Mouse (Mus musculus): Measurements from ENCODE around the gene Ubl4a. TPM values are rescaled to one million over a fixed set of nuclear protein-coding genes. Genes with fewer than 3 reads are reported as not detected.

Gene Ubl4a
- 31.9 and 46.3 TPM in 2 replicates for polyA plus RNA-seq (2012; rRNA removed)

DNA sequence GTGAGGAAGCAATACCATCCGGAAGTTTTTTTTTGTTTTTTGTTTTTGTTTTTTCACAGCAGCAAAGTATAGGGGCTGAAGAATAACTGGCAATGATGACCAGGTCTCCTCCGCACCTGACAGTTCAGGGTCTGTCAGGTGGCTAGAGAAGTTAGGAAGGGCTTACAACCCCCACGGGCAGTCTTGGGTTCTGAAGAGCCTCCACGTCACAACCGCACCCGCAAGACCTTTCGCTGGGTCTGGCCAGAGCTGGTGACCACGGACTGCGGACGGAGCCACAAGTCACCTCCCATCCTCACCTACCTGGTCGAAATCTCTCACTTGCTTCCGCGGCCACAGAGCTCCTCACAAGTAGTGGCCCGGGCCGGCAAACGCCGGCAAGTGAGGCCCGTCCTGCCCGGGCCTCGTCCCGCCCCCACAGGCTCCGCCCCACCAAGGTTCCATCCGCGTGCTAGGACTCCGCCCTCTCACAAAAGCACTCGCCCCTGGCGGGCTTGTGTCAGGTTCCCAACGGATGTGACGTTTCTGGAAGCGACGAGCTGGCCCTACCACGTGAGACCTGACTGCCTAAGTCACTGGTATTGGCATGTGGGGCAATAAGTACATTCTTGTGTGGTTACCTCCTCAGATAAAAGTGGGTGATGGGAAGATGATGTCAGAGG is at the start of gene Ubl4a, which contains the start of gene Slc10a3:
Gene Ubl4a, minus strand, starts transcription at position 331 of the 662 bp plus-strand sequence.
Gene Slc10a3, minus strand, starts transcription at position 462 of the 662 bp plus-strand sequence.

DNA sequence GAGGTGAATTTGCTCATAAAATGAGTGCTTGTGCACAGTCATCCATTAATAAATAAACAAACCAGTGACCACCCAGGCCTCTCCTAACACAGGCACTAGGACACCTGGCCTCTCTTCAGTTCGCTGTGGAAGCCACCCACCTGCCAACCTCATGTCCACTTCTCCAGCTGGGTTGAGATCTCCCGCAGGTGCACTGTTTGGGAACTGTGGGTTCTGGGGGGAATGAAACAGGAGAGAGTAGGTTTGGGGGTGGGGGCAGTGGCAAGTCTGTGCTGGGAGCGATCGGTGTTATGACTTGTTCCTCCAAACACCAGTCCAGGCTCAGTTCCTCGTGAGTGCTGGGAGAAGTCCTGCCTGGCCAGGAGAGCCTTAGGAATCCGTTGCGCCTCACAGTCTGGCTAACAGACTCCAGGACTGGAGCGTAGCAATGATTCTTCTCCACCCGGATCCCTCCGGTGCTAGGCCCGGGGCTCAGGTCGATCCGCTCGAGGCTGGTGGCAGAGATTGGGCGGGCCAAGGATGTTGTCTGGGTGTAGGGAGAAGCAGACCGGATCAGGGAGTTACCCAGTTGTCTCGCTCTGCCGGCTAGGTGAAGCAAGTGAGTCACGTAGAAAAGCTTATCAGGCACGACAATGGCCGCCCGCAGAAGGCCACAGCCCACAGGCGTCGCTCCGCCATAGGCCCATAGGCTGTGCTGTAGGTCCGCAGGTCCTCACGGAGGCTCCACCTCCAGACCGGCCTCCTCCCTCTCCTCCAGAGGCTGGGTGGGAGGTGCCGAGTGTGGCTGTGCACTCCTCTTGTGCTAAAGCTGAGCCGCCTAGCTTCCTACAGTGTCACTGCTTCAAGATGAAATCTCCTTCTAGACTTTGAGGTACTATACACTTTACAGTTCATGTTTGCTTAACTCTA is 19.8 kb upstream of the Ubl4a start, which contains the start of the genes Fam3a and Ikbkg:
Gene Fam3a, minus strand, starts transcription at position 738 of the 909 bp plus-strand sequence.
Gene Ikbkg, plus strand, starts transcription at position 756 of the 909 bp plus-strand sequence.

DNA sequence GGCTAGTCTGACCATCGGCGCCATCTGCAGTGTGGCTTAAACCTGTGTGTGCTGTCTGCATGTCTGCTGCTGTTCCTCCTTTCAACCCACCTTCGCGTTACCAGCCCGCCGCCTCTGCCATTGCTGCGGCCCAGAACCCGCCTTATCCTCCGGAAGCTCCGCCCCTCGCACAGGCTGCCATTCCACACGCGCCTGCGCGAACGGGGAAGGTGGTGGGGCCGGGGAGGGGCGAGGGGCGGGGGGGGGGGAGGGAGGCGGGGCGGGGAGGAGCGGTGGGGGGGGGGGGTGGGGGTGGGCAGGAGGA is 19.6 kb downstream of the Ubl4a start, which contains the start of gene Lage3:
Gene Lage3, minus strand, starts transcription at position 152 of the 304 bp plus-strand sequence.

DNA sequence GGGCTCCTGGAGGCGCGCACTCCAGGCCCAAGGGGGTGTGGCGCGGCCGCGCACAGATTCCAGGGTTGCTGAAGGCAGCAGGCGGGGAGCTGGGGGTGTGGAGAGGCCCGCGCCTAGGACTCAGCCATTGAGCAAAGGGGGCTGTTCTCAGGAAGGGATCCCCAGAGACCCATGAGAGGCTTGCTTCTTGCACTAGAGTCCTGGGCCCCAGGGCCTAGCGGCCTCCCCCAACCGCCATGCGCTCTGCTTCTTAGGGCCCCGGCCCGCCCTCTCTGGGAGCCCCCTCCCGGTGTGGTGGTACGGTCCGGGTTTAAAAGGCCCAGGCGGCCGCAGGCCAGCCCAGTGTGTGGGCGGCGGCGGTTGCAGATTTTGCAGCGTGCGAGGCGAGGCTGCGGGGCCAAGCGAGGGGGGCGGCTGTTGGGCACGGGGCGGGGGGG is 44.3 kb downstream of the Ubl4a start, which contains the start of gene Plxna3:
Gene Plxna3, plus strand, starts transcription at position 342 of the 437 bp plus-strand sequence.

Other genes starting within 250 kb of the Ubl4a start
- not detected in 2 replicates for gene Opn1mw, start 245.8 kb downstream of the Ubl4a start, polyA plus RNA-seq (2012; rRNA removed)
- 19.8 and 22.4 TPM in 2 replicates for gene Mecp2, start 237.9 kb downstream of the Ubl4a start, polyA plus RNA-seq (2012; rRNA removed)
- not detected in 2 replicates for gene Tex28, start 205.4 kb downstream of the Ubl4a start, polyA plus RNA-seq (2012; rRNA removed)
- 0.02 TPM in 1 of 2 replicates, not detected in the other for gene Tktl1, start 196.0 kb downstream of the Ubl4a start, polyA plus RNA-seq (2012; rRNA removed)
- gene Flna, start 123.4 kb downstream of the Ubl4a start, polyA plus RNA-seq (2012; rRNA removed) = 477 and 550 TPM in 2 replicates
- gene Emd, start 118.5 kb downstream of the Ubl4a start, polyA plus RNA-seq (2012; rRNA removed) = 64.2 and 105 TPM in 2 replicates
- gene Rpl10, start 102.4 kb downstream of the Ubl4a start, polyA plus RNA-seq (2012; rRNA removed) = 1,358 and 2,258 TPM in 2 replicates
- 61.6 and 70.5 TPM in 2 replicates for gene Taz, start 91.3 kb downstream of the Ubl4a start, polyA plus RNA-seq (2012; rRNA removed)
- 5.9 and 8.7 TPM in 2 replicates for gene Dnase1l1, start 90.9 kb downstream of the Ubl4a start, polyA plus RNA-seq (2012; rRNA removed)
- gene Atp6ap1, start 76.1 kb downstream of the Ubl4a start, polyA plus RNA-seq (2012; rRNA removed) = 87.0 and 137 TPM in 2 replicates
- gene Gdi1, start 68.2 kb downstream of the Ubl4a start, polyA plus RNA-seq (2012; rRNA removed) = 580 and 740 TPM in 2 replicates
- 50.7 and 64.9 TPM in 2 replicates for gene Fam50a, start 60.2 kb downstream of the Ubl4a start, polyA plus RNA-seq (2012; rRNA removed)
- gene Plxna3, start 44.2 kb downstream of the Ubl4a start, polyA plus RNA-seq (2012; rRNA removed) = 82.1 and 108 TPM in 2 replicates
- 96.9 and 108 TPM in 2 replicates for gene Lage3, start 19.6 kb downstream of the Ubl4a start, polyA plus RNA-seq (2012; rRNA removed)
- 2.3 and 8.5 TPM in 2 replicates for gene Slc10a3, start 131 bp upstream of the Ubl4a start, polyA plus RNA-seq (2012; rRNA removed)
- gene Fam3a, start 20.1 kb upstream of the Ubl4a start, polyA plus RNA-seq (2012; rRNA removed) = 18.5 and 27.2 TPM in 2 replicates
- 23.5 and 46.1 TPM in 2 replicates for gene Ikbkg, start 20.1 kb upstream of the Ubl4a start, polyA plus RNA-seq (2012; rRNA removed)
- gene G6pdx, start 56.0 kb upstream of the Ubl4a start, polyA plus RNA-seq (2012; rRNA removed) = 31.7 and 41.7 TPM in 2 replicates
- 0.12 TPM in 1 of 2 replicates, not detected in the other for gene Gm6880, start 108.2 kb upstream of the Ubl4a start, polyA plus RNA-seq (2012; rRNA removed)
- not detected in 2 replicates for gene Olfr1326-ps1, start 201.7 kb upstream of the Ubl4a start, polyA plus RNA-seq (2012; rRNA removed)
- not detected in 2 replicates for gene Olfr1325, start 219.5 kb upstream of the Ubl4a start, polyA plus RNA-seq (2012; rRNA removed)

All from central nervous system, embryonic 11.5 days (tissue).